Mouse (Mus musculus) 416B (cell line): ENCODE measurements at regions not wholly inside any gene's neighbourhood (a gene's known extent, or its start where the extent isn't known, plus 50 kb on each side); places are given as distances from the start of the nearest gene placed in this dataset.

ENCODE experiments used
- DNase-seq: peaks from one replicate; pipeline ENCODE4 v3.0.0; 2011; ENCODE audit warnings: low read depth

GRCm38 (mm10) chr5:106181726-106182125, 276.2 kb downstream of the Barhl2 start:
- DNase-seq = no peak

GRCm38 (mm10) chr5:106172162-106172561, 285.8 kb downstream of the Barhl2 start:
- no peak for DNase-seq

- DNase-seq = no peak
Measured at GRCm38 (mm10) chr5:106170405-106170804, 287.6 kb downstream of the Barhl2 start.

GRCm38 (mm10) chr5:106167556-106167955, 290.4 kb downstream of the Barhl2 start:
- no peak for DNase-seq

- no peak for DNase-seq
Measured at GRCm38 (mm10) chr5:106166266-106166665, 289.9 kb downstream of the Zfp326 start.

GRCm38 (mm10) chr5:106164190-106164589, 287.8 kb downstream of the Zfp326 start:
- no peak for DNase-seq

- DNase-seq = no peak
Measured at GRCm38 (mm10) chr5:106162981-106163653, 286.8 kb downstream of the Zfp326 start.

- DNase-seq = no peak
Measured at GRCm38 (mm10) chr5:106139109-106139508, 262.7 kb downstream of the Zfp326 start.

- no peak for DNase-seq
Measured at GRCm38 (mm10) chr5:106122928-106123327, 246.6 kb downstream of the Zfp326 start.

GRCm38 (mm10) chr5:106119584-106119983, 243.2 kb downstream of the Zfp326 start:
- no peak for DNase-seq

GRCm38 (mm10) chr5:106113186-106113585, 236.8 kb downstream of the Zfp326 start:
- DNase-seq = no peak

GRCm38 (mm10) chr5:106108474-106108971, 232.2 kb downstream of the Zfp326 start:
- DNase-seq = no peak

GRCm38 (mm10) chr5:106102255-106102654, 225.9 kb downstream of the Zfp326 start:
- no peak for DNase-seq

- no peak for DNase-seq
Measured at GRCm38 (mm10) chr5:106098887-106099286, 222.5 kb downstream of the Zfp326 start.

- no peak for DNase-seq
Measured at GRCm38 (mm10) chr5:106089332-106089731, 213.0 kb downstream of the Zfp326 start.

GRCm38 (mm10) chr5:106088478-106089185, 212.3 kb downstream of the Zfp326 start:
- DNase-seq = peak; percentile 7

GRCm38 (mm10) chr5:106083786-106084185, 207.4 kb downstream of the Zfp326 start:
- no peak for DNase-seq

- no peak for DNase-seq
Measured at GRCm38 (mm10) chr5:106082891-106083290, 206.5 kb downstream of the Zfp326 start.

- DNase-seq = no peak
Measured at GRCm38 (mm10) chr5:106067124-106067551, 190.8 kb downstream of the Zfp326 start.

- DNase-seq = no peak
Measured at GRCm38 (mm10) chr5:106066706-106067105, 190.3 kb downstream of the Zfp326 start.

GRCm38 (mm10) chr5:106064366-106064765, 188.0 kb downstream of the Zfp326 start:
- DNase-seq = no peak

GRCm38 (mm10) chr5:106062926-106063325, 186.6 kb downstream of the Zfp326 start:
- no peak for DNase-seq

GRCm38 (mm10) chr5:106056631-106057030, 180.3 kb downstream of the Zfp326 start:
- DNase-seq = no peak
